Mouse (Mus musculus): ENCODE data around the gene Ipo9. TPM values are rescaled to one million over a fixed set of nuclear protein-coding genes. Genes with fewer than 3 reads are reported as not detected.
"Not testable (repeated sequence)": the region's sequence is repeated elsewhere in the genome, so short reads cannot be mapped to it uniquely, and the experiment has no call there.

Gene Ipo9
- polyA plus RNA-seq, 1 experiment from 2014 or later: 104 TPM

- 96% methylated on average over 10 of the region's 10 CpGs for WGBS
- H3K9ac ChIP-seq: no peak overlapping the region
Measured at GRCm38 (mm10) chr1:135426645-135427044, 3.7 kb downstream of the Ipo9 start.

GRCm38 (mm10) chr1:135422772-135423171 lies 7.5 kb downstream of the Ipo9 start:
- Histone ChIP-seq H3K27me3 (no peaks in the 10 kb centered on the region), H3K4me1 (replicated peaks) (peaks cover 11% of the 10 kb centered on the region), H3K4me3 (no peak overlapping the region), H3K9ac (no peak overlapping the region), H3K9me3 (no peaks in the 10 kb centered on the region), H3K27ac (replicated peaks) (no peak overlapping the region), H3K36me3 (peaks cover 64% of the 10 kb centered on the region), H3K4me2 (no peak overlapping the region)
- WGBS: 94% methylated on average over 6 of the region's 6 CpGs
- no peak for ATAC-seq (ENCODE audit: low read depth)

More at GRCm38 (mm10) chr1:135426645-135427044, 3.7 kb downstream of the Ipo9 start:
- Histone ChIP-seq H3K27ac (replicated peaks) (no peak overlapping the region), H3K36me3 (peaks cover 37% of the 10 kb centered on the region), H3K4me1 (replicated peaks) (peaks cover 38% of the 10 kb centered on the region), H3K4me2 (no peak overlapping the region), H3K4me3 (no peak overlapping the region), H3K27me3 (no peaks in the 10 kb centered on the region), H3K9me3 (no peaks in the 10 kb centered on the region)
- ATAC-seq (ENCODE audit: low read depth): no peak

DNA sequence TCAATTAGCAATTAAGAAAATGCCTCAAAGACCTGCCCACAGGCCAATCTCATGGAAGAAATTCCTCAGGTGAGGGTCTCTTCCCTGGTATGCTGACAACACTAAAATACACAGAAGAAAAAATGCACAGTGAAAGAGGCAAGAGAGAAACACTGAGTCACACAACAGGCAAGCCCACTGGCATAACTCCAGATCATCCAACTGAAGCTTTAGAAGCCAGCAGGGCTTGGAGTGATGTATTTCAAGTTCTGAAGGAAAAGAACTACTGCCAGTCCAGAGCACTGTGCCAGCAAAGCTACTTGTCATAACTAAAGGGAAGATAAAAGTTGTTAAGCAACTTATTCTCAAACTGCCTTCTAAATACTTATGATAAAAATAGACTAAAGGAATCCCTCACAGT lies 16.3 kb downstream of the Ipo9 start:
- ATAC-seq (ENCODE audit: low read depth): no peak
- no peaks in the 10 kb centered on the region for H3K4me1 ChIP-seq (replicated peaks)

DNA sequence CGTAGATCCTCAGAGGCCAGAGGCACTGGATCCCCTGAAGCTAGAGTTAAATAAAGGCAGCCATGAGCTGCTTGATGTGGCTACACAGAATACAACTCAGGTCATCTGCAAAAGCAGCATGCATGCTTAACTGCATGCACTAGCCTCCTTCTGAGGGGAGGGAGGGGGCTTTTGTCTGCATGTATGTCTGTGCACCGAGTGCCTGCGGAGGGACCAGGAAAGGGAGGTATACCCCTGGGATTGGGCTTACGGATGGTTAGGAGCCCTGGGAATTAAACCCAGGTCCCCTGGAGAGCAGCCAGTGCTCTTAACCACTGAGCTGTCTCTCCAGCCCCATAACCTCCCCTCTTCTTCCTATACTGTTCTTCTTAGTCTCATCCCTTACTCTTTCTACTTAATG lies 18.2 kb downstream of the Ipo9 start:
- Histone ChIP-seq H3K4me2 (no peak overlapping the region), H3K27me3 (no peaks in the 10 kb centered on the region), H3K9ac (no peak overlapping the region), H3K27ac (replicated peaks) (no peak overlapping the region), H3K4me3 (no peak overlapping the region), H3K4me1 (replicated peaks) (no peaks in the 10 kb centered on the region), H3K9me3 (no peaks in the 10 kb centered on the region), H3K36me3 (peaks cover 93% of the 10 kb centered on the region)
- ATAC-seq (ENCODE audit: low read depth): no peak
- 74% methylated on average over 4 of the region's 4 CpGs for WGBS

More for the DNA sequence above, 16.3 kb downstream of the Ipo9 start:
- H3K27ac ChIP-seq (replicated peaks): no peak overlapping the region
- no peak overlapping the region for H3K4me2 ChIP-seq
- peaks cover 94% of the 10 kb centered on the region for H3K36me3 ChIP-seq
- H3K9ac ChIP-seq: no peak overlapping the region
- H3K9me3 ChIP-seq: no peaks in the 10 kb centered on the region
- H3K27me3 ChIP-seq: no peaks in the 10 kb centered on the region
- H3K4me3 ChIP-seq: no peak overlapping the region

GRCm38 (mm10) chr1:135410967-135411366 lies 19.3 kb downstream of the Ipo9 start:
- no peak for ATAC-seq (ENCODE audit: low read depth)
- no peak overlapping the region for H3K4me3 ChIP-seq
- H3K27ac ChIP-seq (replicated peaks): 0 out of 2 replicates have a peak overlapping the region, but pooled peaks have one; percentile 18
- no peaks in the 10 kb centered on the region for H3K4me1 ChIP-seq (replicated peaks)
- peaks cover 92% of the 10 kb centered on the region for H3K36me3 ChIP-seq
- no peak overlapping the region for H3K4me2 ChIP-seq
- 85% methylated on average over 2 of the region's 2 CpGs for WGBS
- H3K9me3 ChIP-seq: no peaks in the 10 kb centered on the region
- H3K27me3 ChIP-seq: no peaks in the 10 kb centered on the region
- no peak overlapping the region for H3K9ac ChIP-seq

DNA sequence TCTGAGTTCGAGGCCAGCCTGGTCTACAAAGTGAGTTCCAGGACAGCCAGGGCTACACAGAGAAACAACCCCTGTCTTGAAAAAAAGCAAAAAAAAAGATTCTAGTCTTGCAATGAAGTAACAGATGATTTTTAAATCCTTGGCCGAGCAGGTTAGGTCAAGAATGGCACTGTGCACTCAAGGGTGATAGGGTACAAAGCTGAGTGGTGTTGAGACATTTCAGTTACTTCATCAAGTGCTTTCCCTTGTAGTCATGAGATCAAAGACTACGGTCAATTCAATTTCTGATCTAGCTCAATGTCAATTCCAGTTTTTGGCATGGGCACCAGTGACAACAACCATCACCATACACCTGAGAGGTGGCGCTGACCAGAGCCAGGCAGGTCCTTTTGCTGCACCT lies 21.3 kb downstream of the Ipo9 start:
- H3K9ac ChIP-seq: no peak overlapping the region
- no peak overlapping the region for H3K4me2 ChIP-seq
- no peaks in the 10 kb centered on the region for H3K4me1 ChIP-seq (replicated peaks)
- peaks cover 94% of the 10 kb centered on the region for H3K36me3 ChIP-seq
- no peaks in the 10 kb centered on the region for H3K9me3 ChIP-seq
- H3K4me3 ChIP-seq: no peak overlapping the region
- H3K27ac ChIP-seq (replicated peaks): no peak overlapping the region
- WGBS: 97% methylated on average over 4 of the region's 4 CpGs
- H3K27me3 ChIP-seq: no peaks in the 10 kb centered on the region
- ATAC-seq (ENCODE audit: low read depth): no peak

GRCm38 (mm10) chr1:135405356-135405755 lies 24.9 kb downstream of the Ipo9 start:
- H3K9me3 ChIP-seq: no peaks in the 10 kb centered on the region
- WGBS: 89% methylated on average over 7 of the region's 7 CpGs
- no peak for ATAC-seq (ENCODE audit: low read depth)
- no peaks in the 10 kb centered on the region for H3K27me3 ChIP-seq
- no peak overlapping the region for H3K9ac ChIP-seq
- H3K36me3 ChIP-seq: peaks cover 95% of the 10 kb centered on the region
- no peak overlapping the region for H3K4me2 ChIP-seq
- H3K27ac ChIP-seq (replicated peaks): no peak overlapping the region
- no peaks in the 10 kb centered on the region for H3K4me1 ChIP-seq (replicated peaks)
- no peak overlapping the region for H3K4me3 ChIP-seq

GRCm38 (mm10) chr1:135401452-135402110 lies 28.7 kb downstream of the Ipo9 start:
- 95% methylated on average over 3 of the region's 3 CpGs for WGBS
- no peak overlapping the region for H3K9ac ChIP-seq
- H3K27me3 ChIP-seq: no peaks in the 10 kb centered on the region
- H3K36me3 ChIP-seq: peaks cover 93% of the 10 kb centered on the region
- no peak overlapping the region for H3K27ac ChIP-seq (replicated peaks)
- no peak overlapping the region for H3K4me3 ChIP-seq
- H3K4me2 ChIP-seq: no peak overlapping the region
- no peaks in the 10 kb centered on the region for H3K9me3 ChIP-seq
- H3K4me1 ChIP-seq (replicated peaks): no peaks in the 10 kb centered on the region
- no peak for ATAC-seq (ENCODE audit: low read depth)

GRCm38 (mm10) chr1:135399466-135399865 lies 30.8 kb downstream of the Ipo9 start:
- no peaks in the 10 kb centered on the region for H3K4me1 ChIP-seq (replicated peaks)
- H3K9me3 ChIP-seq: no peaks in the 10 kb centered on the region
- H3K9ac ChIP-seq: no peak overlapping the region
- no peaks in the 10 kb centered on the region for H3K27me3 ChIP-seq
- H3K4me2 ChIP-seq: no peak overlapping the region
- ATAC-seq (ENCODE audit: low read depth): no peak
- H3K27ac ChIP-seq (replicated peaks): no peak overlapping the region
- H3K4me3 ChIP-seq: no peak overlapping the region
- H3K36me3 ChIP-seq: peaks cover 91% of the 10 kb centered on the region
- 96% methylated on average over 5 of the region's 5 CpGs for WGBS

GRCm38 (mm10) chr1:135385161-135385560 lies 45.1 kb downstream of the Ipo9 start:
- no peak overlapping the region for H3K9ac ChIP-seq
- no peak overlapping the region for H3K27ac ChIP-seq (replicated peaks)
- no peaks in the 10 kb centered on the region for H3K27me3 ChIP-seq
- WGBS: 88% methylated on average over 9 of the region's 9 CpGs
- no peak overlapping the region for H3K4me3 ChIP-seq
- no peak for ATAC-seq (ENCODE audit: low read depth)
- no peaks in the 10 kb centered on the region for H3K9me3 ChIP-seq
- H3K4me2 ChIP-seq: no peak overlapping the region
- H3K36me3 ChIP-seq: peaks cover 86% of the 10 kb centered on the region
- H3K4me1 ChIP-seq (replicated peaks): peaks cover 9% of the 10 kb centered on the region; the same call in 1 of the 2 replicates

DNA sequence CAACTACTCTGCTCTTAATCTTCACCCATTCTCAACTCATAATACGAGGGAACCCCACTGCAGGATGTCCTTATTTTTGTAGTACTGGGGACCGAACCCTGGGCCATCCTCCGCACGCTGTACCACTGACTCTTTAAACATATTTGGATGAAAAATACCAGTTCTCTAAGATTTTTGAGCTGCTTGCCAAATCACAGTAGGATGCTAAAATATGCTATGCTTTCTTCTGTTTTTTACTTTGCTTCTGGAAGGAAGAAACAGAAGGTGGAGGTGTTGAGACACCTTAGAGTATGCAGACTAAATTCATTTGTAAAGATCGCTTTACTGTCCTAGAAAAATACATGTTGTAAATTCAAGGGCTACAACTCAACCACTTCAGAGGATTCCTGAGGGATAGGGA lies 46.1 kb downstream of the Ipo9 start:
- Histone ChIP-seq H3K4me2 (no peak overlapping the region), H3K9ac (no peak overlapping the region), H3K36me3 (peaks cover 76% of the 10 kb centered on the region), H3K9me3 (no peaks in the 10 kb centered on the region), H3K27me3 (no peaks in the 10 kb centered on the region), H3K4me3 (no peak overlapping the region), H3K27ac (replicated peaks) (no peak overlapping the region), H3K4me1 (replicated peaks) (peaks cover 13% of the 10 kb centered on the region; the same call in 1 of the 2 replicates)
- WGBS: 96% methylated on average over 5 of the region's 5 CpGs
- ATAC-seq (ENCODE audit: low read depth): no peak

GRCm38 (mm10) chr1:135381560-135381959 lies 48.7 kb downstream of the Ipo9 start:
- WGBS: 61% methylated on average over 6 of the region's 6 CpGs
- peaks cover 13% of the 10 kb centered on the region; the same call in 1 of the 2 replicates for H3K4me1 ChIP-seq (replicated peaks)
- H3K9ac ChIP-seq; H3K9me3 ChIP-seq; H3K27ac ChIP-seq (replicated peaks); H3K4me2 ChIP-seq; H3K27me3 ChIP-seq; H3K4me3 ChIP-seq; ATAC-seq (ENCODE audit: low read depth): not testable (repeated sequence)
- peaks cover 50% of the 10 kb centered on the region for H3K36me3 ChIP-seq

Data from neural tube, embryonic 13.5 days (tissue).